Mouse (Mus musculus): Measurements from ENCODE around the gene Gpatch2l. TPM values are rescaled to one million over a fixed set of nuclear protein-coding genes. Genes with fewer than 3 reads are reported as not detected.

Gpatch2l gene
- polyA plus RNA-seq, 1 experiment from 2014 or later: 31.1 TPM

Other genes starting within 250 kb of the Gpatch2l start
- gene Tgfb3, start 162.8 kb upstream of the Gpatch2l start, polyA plus RNA-seq (2015; fragmentation: Nextera tagmentation; extraction: Ambion mirVana): 7.7 and 7.9 TPM in 2 replicates
- gene Ift43, start 159.3 kb upstream of the Gpatch2l start, polyA plus RNA-seq (2015; fragmentation: Nextera tagmentation; extraction: Ambion mirVana): 74.6 and 82.8 TPM in 2 replicates
- gene Esrrb, start 119.3 kb downstream of the Gpatch2l start, polyA plus RNA-seq (2015; fragmentation: Nextera tagmentation; extraction: Ambion mirVana): 0.13 and 0.46 TPM in 2 replicates